Mouse (Mus musculus): ENCODE data around the gene Cacna1e. TPM values are rescaled to one million over a fixed set of nuclear protein-coding genes. Genes with fewer than 3 reads are reported as not detected.
A peak's percentile ranks its signal among the peaks of the same experiment; 100 is the strongest.

The Cacna1e gene
- polyA plus RNA-seq, 1 experiment from 2014 or later, result 0.47 TPM

- ATAC-seq (replicated peaks; ENCODE audit: low FRiP score) (no peak), DNase-seq (ENCODE audit: low spot score) (no peak)
- no peak overlapping the region for H3K9ac ChIP-seq (ENCODE audit: low read depth, low read length)
- H3K27ac ChIP-seq (ENCODE audit: low read depth, low read length), result no peak overlapping the region
- H3K27me3 ChIP-seq (replicated peaks; ENCODE audit: control insufficient read depth, insufficient read depth, low read length), result no peaks in the 10 kb centered on the region
- WGBS, result 63% methylated on average over 3 of the region's 3 CpGs
- H3K9me3 ChIP-seq (ENCODE audit: control insufficient read depth, low read length), result no peaks in the 10 kb centered on the region
- no peak overlapping the region for H3K4me2 ChIP-seq
- no peak overlapping the region for H3K4me3 ChIP-seq (ENCODE audit: low read depth, low read length)
- no peaks in the 10 kb centered on the region for H3K4me1 ChIP-seq (replicated peaks; ENCODE audit: control insufficient read depth, insufficient read depth, low read length)
- no peaks in the 10 kb centered on the region for H3K36me3 ChIP-seq (ENCODE audit: control insufficient read depth, insufficient read depth, low read length)
Measured at GRCm38 (mm10) chr1:154748531-154748930, 135.8 kb downstream of the Cacna1e start.

- no peak overlapping the region for H3K4me3 ChIP-seq (ENCODE audit: low read depth, low read length)
- DNase-seq (ENCODE audit: low spot score) (no peak), ATAC-seq (replicated peaks; ENCODE audit: low FRiP score) (no peak)
- H3K9ac ChIP-seq (ENCODE audit: low read depth, low read length), result no peak overlapping the region
- H3K36me3 ChIP-seq (ENCODE audit: control insufficient read depth, insufficient read depth, low read length), result no peaks in the 10 kb centered on the region
- 87% methylated on average over 6 of the region's 6 CpGs for WGBS
- no peaks in the 10 kb centered on the region for H3K9me3 ChIP-seq (ENCODE audit: control insufficient read depth, low read length)
- no peak overlapping the region for H3K4me2 ChIP-seq
- H3K27ac ChIP-seq (ENCODE audit: low read depth, low read length), result no peak overlapping the region
- no peaks in the 10 kb centered on the region for H3K4me1 ChIP-seq (replicated peaks; ENCODE audit: control insufficient read depth, insufficient read depth, low read length)
- H3K27me3 ChIP-seq (replicated peaks; ENCODE audit: control insufficient read depth, insufficient read depth, low read length), result no peaks in the 10 kb centered on the region
Measured at GRCm38 (mm10) chr1:154745241-154745640, 139.1 kb downstream of the Cacna1e start.

- Histone ChIP-seq H3K27me3 (replicated peaks; ENCODE audit: control insufficient read depth, insufficient read depth, low read length) (peaks cover 39% of the 10 kb centered on the region), H3K27ac (ENCODE audit: low read depth, low read length) (no peak overlapping the region), H3K9me3 (ENCODE audit: control insufficient read depth, low read length) (no peaks in the 10 kb centered on the region), H3K36me3 (ENCODE audit: control insufficient read depth, insufficient read depth, low read length) (no peaks in the 10 kb centered on the region), H3K4me1 (replicated peaks; ENCODE audit: control insufficient read depth, insufficient read depth, low read length) (no peaks in the 10 kb centered on the region), H3K9ac (ENCODE audit: low read depth, low read length) (no peak overlapping the region), H3K4me3 (ENCODE audit: low read depth, low read length) (no peak overlapping the region), H3K4me2 (no peak overlapping the region)
- no peak for ATAC-seq (replicated peaks; ENCODE audit: low FRiP score)
- DNase-seq (ENCODE audit: low spot score), result no peak
- 68% methylated on average over 7 of the region's 7 CpGs for WGBS
Measured at GRCm38 (mm10) chr1:154730411-154730961, 153.8 kb downstream of the Cacna1e start.

GRCm38 (mm10) chr1:154729269-154729980 lies 154.9 kb downstream of the Cacna1e start:
- Histone ChIP-seq H3K4me2 (no peak overlapping the region), H3K9me3 (ENCODE audit: control insufficient read depth, low read length) (no peaks in the 10 kb centered on the region), H3K9ac (ENCODE audit: low read depth, low read length) (no peak overlapping the region), H3K4me1 (replicated peaks; ENCODE audit: control insufficient read depth, insufficient read depth, low read length) (no peaks in the 10 kb centered on the region), H3K4me3 (ENCODE audit: low read depth, low read length) (no peak overlapping the region), H3K36me3 (ENCODE audit: control insufficient read depth, insufficient read depth, low read length) (no peaks in the 10 kb centered on the region), H3K27ac (ENCODE audit: low read depth, low read length) (no peak overlapping the region), H3K27me3 (replicated peaks; ENCODE audit: control insufficient read depth, insufficient read depth, low read length) (peaks cover 48% of the 10 kb centered on the region)
- DNase-seq (ENCODE audit: low spot score) (no peak), ATAC-seq (replicated peaks; ENCODE audit: low FRiP score) (no peak)
- WGBS, result 53% methylated on average over 6 of the region's 6 CpGs

- H3K27ac ChIP-seq (ENCODE audit: low read depth, low read length), result no peak overlapping the region
Measured at GRCm38 (mm10) chr1:154728682-154729081, 155.6 kb downstream of the Cacna1e start.

GRCm38 (mm10) chr1:154727696-154728095 lies 156.6 kb downstream of the Cacna1e start:
- no peaks in the 10 kb centered on the region for H3K9me3 ChIP-seq (ENCODE audit: control insufficient read depth, low read length)
- WGBS, result 69% methylated on average over 8 of the region's 8 CpGs
- H3K4me1 ChIP-seq (replicated peaks; ENCODE audit: control insufficient read depth, insufficient read depth, low read length), result peaks cover 4% of the 10 kb centered on the region; the same call in 1 of the 2 replicates
- no peak overlapping the region for H3K27ac ChIP-seq (ENCODE audit: low read depth, low read length)
- H3K4me2 ChIP-seq, result no peak overlapping the region
- H3K27me3 ChIP-seq (replicated peaks; ENCODE audit: control insufficient read depth, insufficient read depth, low read length), result peaks cover 64% of the 10 kb centered on the region
- no peak overlapping the region for H3K9ac ChIP-seq (ENCODE audit: low read depth, low read length)
- ATAC-seq (replicated peaks; ENCODE audit: low FRiP score) (no peak), DNase-seq (ENCODE audit: low spot score) (no peak)
- H3K4me3 ChIP-seq (ENCODE audit: low read depth, low read length), result no peak overlapping the region
- no peaks in the 10 kb centered on the region for H3K36me3 ChIP-seq (ENCODE audit: control insufficient read depth, insufficient read depth, low read length)

More at GRCm38 (mm10) chr1:154728682-154729081, 155.6 kb downstream of the Cacna1e start:
- H3K9ac ChIP-seq (ENCODE audit: low read depth, low read length), result no peak overlapping the region
- ATAC-seq (replicated peaks; ENCODE audit: low FRiP score) (no peak), DNase-seq (ENCODE audit: low spot score) (no peak)
- no peaks in the 10 kb centered on the region for H3K9me3 ChIP-seq (ENCODE audit: control insufficient read depth, low read length)
- no peak overlapping the region for H3K4me3 ChIP-seq (ENCODE audit: low read depth, low read length)
- peaks cover 56% of the 10 kb centered on the region for H3K27me3 ChIP-seq (replicated peaks; ENCODE audit: control insufficient read depth, insufficient read depth, low read length)
- WGBS, result 44% methylated on average over 5 of the region's 5 CpGs
- H3K4me1 ChIP-seq (replicated peaks; ENCODE audit: control insufficient read depth, insufficient read depth, low read length), result peaks cover under 1% of the 10 kb centered on the region; the same call in 1 of the 2 replicates
- no peak overlapping the region for H3K4me2 ChIP-seq
- no peaks in the 10 kb centered on the region for H3K36me3 ChIP-seq (ENCODE audit: control insufficient read depth, insufficient read depth, low read length)

GRCm38 (mm10) chr1:154726361-154727161 lies 157.7 kb downstream of the Cacna1e start:
- ATAC-seq (replicated peaks; ENCODE audit: low FRiP score) (no peak), DNase-seq (ENCODE audit: low spot score) (peak; percentile 50)
- H3K4me3 ChIP-seq (ENCODE audit: low read depth, low read length), result peak overlapping the region; percentile 26; the same call in 1 of the 2 replicates
- peaks cover 64% of the 10 kb centered on the region for H3K27me3 ChIP-seq (replicated peaks; ENCODE audit: control insufficient read depth, insufficient read depth, low read length)
- H3K9ac ChIP-seq (ENCODE audit: low read depth, low read length), result no peak overlapping the region
- H3K4me1 ChIP-seq (replicated peaks; ENCODE audit: control insufficient read depth, insufficient read depth, low read length), result peaks cover 4% of the 10 kb centered on the region; the same call in 1 of the 2 replicates
- 2% methylated on average over 45 of the region's 45 CpGs for WGBS
- H3K36me3 ChIP-seq (ENCODE audit: control insufficient read depth, insufficient read depth, low read length), result no peaks in the 10 kb centered on the region
- H3K4me2 ChIP-seq, result peak overlapping the region; percentile 47
- H3K9me3 ChIP-seq (ENCODE audit: control insufficient read depth, low read length), result no peaks in the 10 kb centered on the region
- no peak overlapping the region for H3K27ac ChIP-seq (ENCODE audit: low read depth, low read length)

GRCm38 (mm10) chr1:154725356-154726320 lies 158.7 kb downstream of the Cacna1e start:
- 33% methylated on average over 35 of the region's 35 CpGs for WGBS
- no peak overlapping the region for H3K9ac ChIP-seq (ENCODE audit: low read depth, low read length)
- H3K27ac ChIP-seq (ENCODE audit: low read depth, low read length), result no peak overlapping the region
- no peak overlapping the region for H3K4me3 ChIP-seq (ENCODE audit: low read depth, low read length)
- H3K4me2 ChIP-seq, result no peak overlapping the region
- peaks cover 4% of the 10 kb centered on the region; the same call in 1 of the 2 replicates for H3K4me1 ChIP-seq (replicated peaks; ENCODE audit: control insufficient read depth, insufficient read depth, low read length)
- peaks cover 64% of the 10 kb centered on the region for H3K27me3 ChIP-seq (replicated peaks; ENCODE audit: control insufficient read depth, insufficient read depth, low read length)
- H3K9me3 ChIP-seq (ENCODE audit: control insufficient read depth, low read length), result no peaks in the 10 kb centered on the region
- DNase-seq (ENCODE audit: low spot score) (no peak), ATAC-seq (replicated peaks; ENCODE audit: low FRiP score) (no peak)
- H3K36me3 ChIP-seq (ENCODE audit: control insufficient read depth, insufficient read depth, low read length), result no peaks in the 10 kb centered on the region

Data from liver, embryonic 11.5 days (tissue).